Mouse (Mus musculus): ENCODE data around the gene Hlx. TPM values are rescaled to one million over a fixed set of nuclear protein-coding genes. Genes with fewer than 3 reads are reported as not detected.
A peak's percentile ranks its signal among the peaks of the same experiment; 100 is the strongest.

Hlx gene
- total and polyA plus RNA-seq, 3 experiments: 2.4 to 9.6 TPM; not detected in 1

GRCm38 (mm10) chr1:184771891-184772249 is 39.5 kb upstream of the Hlx start:
- H3K4me3 ChIP-seq (ENCODE audit: control insufficient read depth in 1 of 2, insufficient read depth in 1 of 2, low read depth in 2 of 2, low read length in 2 of 2): no peak overlapping the region
- H3K4me1 ChIP-seq (ENCODE audit: control insufficient read depth in 1 of 2, insufficient read depth in 2 of 2, low read length in 2 of 2): no peaks in the 10 kb centered on the region
- no peaks in the 10 kb centered on the region for H3K79me2 ChIP-seq (ENCODE audit: control insufficient read depth, insufficient read depth, low read length, poor library complexity)
- H3K27me3 ChIP-seq (ENCODE audit: control insufficient read depth in 1 of 2, insufficient read depth in 2 of 2, low read length in 2 of 2): no peaks in the 10 kb centered on the region
- H3K9me3 ChIP-seq (replicated peaks; ENCODE audit: insufficient read depth, low read length): no peaks in the 10 kb centered on the region
- no peak overlapping the region for H3K9ac ChIP-seq (ENCODE audit: control insufficient read depth, low read depth, low read length, poor library complexity, severe bottlenecking)
- no peak for DNase-seq (ENCODE audit: low read depth, low spot score)
- TF ChIP-seq GABPA (IDR thresholded peaks at IDR 0.05; ENCODE audit: low read depth, low read length): no peak
- TF ChIP-seq SMC3 (IDR thresholded peaks at IDR 0.05; ENCODE audit: low read depth, low read length): no peak
- TF ChIP-seq KAT2A (conservative IDR thresholded peaks at IDR 0.05; ENCODE audit: low read depth, low read length): no peak
- no peak for TF ChIP-seq HCFC1 (IDR thresholded peaks at IDR 0.05; ENCODE audit: low read depth, low read length)
- no peak for TF ChIP-seq MAZ (IDR thresholded peaks at IDR 0.05; ENCODE audit: low read depth, low read length)
- TF ChIP-seq MYB (IDR thresholded peaks at IDR 0.05; ENCODE audit: low read depth, low read length): no peak
- no peak for TF ChIP-seq CHD1 (IDR thresholded peaks at IDR 0.05; ENCODE audit: low read depth, low read length)
- TF ChIP-seq USF1 (IDR thresholded peaks at IDR 0.05; ENCODE audit: low read depth, low read length): no peak
- no peak for TF ChIP-seq USF2 (IDR thresholded peaks at IDR 0.05; ENCODE audit: borderline replicate concordance in 1 of 2, insufficient read depth in 1 of 2, low read depth in 1 of 2, low read length in 2 of 2)
- TF ChIP-seq MXI1 (IDR thresholded peaks at IDR 0.05; ENCODE audit: low read depth, low read length): no peak
- no peak overlapping the region for H3K27ac ChIP-seq (ENCODE audit: control insufficient read depth, low read depth, low read length)
- no peaks in the 10 kb centered on the region for H3K36me3 ChIP-seq (ENCODE audit: control insufficient read depth in 1 of 2, insufficient read depth in 2 of 2, low read length in 2 of 2)

GRCm38 (mm10) chr1:184771202-184771890 is 38.9 kb upstream of the Hlx start:
- Histone ChIP-seq H3K9me3 (replicated peaks; ENCODE audit: insufficient read depth, low read length) (no peaks in the 10 kb centered on the region), H3K4me3 (ENCODE audit: control insufficient read depth in 1 of 2, insufficient read depth in 1 of 2, low read depth in 2 of 2, low read length in 2 of 2) (no peak overlapping the region), H3K9ac (ENCODE audit: control insufficient read depth, low read depth, low read length, poor library complexity, severe bottlenecking) (no peak overlapping the region), H3K36me3 (ENCODE audit: control insufficient read depth in 1 of 2, insufficient read depth in 2 of 2, low read length in 2 of 2) (no peaks in the 10 kb centered on the region), H3K4me1 (ENCODE audit: control insufficient read depth in 1 of 2, insufficient read depth in 2 of 2, low read length in 2 of 2) (no peaks in the 10 kb centered on the region), H3K27me3 (ENCODE audit: control insufficient read depth in 1 of 2, insufficient read depth in 2 of 2, low read length in 2 of 2) (no peaks in the 10 kb centered on the region), H3K27ac (ENCODE audit: control insufficient read depth, low read depth, low read length) (no peak overlapping the region), H3K79me2 (ENCODE audit: control insufficient read depth, insufficient read depth, low read length, poor library complexity) (no peaks in the 10 kb centered on the region)
- TF ChIP-seq ZNF384 (IDR thresholded peaks at IDR 0.05; ENCODE audit: low read depth, low read length): peak; percentile 83
- TF ChIP-seq USF2 (IDR thresholded peaks at IDR 0.05; ENCODE audit: borderline replicate concordance in 1 of 2, insufficient read depth in 1 of 2, low read depth in 1 of 2, low read length in 2 of 2): no peak
- peak; percentile 48 to 71 (median 52) for TF ChIP-seq CTCF (IDR thresholded peaks at IDR 0.05 in 2 of 3, conservative IDR thresholded peaks at IDR 0.05 in 1 of 3; ENCODE audit: control insufficient read depth in 1 of 3, insufficient read depth in 1 of 3, low read depth in 2 of 3, low read length in 3 of 3, poor library complexity in 1 of 3, severe bottlenecking in 1 of 3)
- TF ChIP-seq GABPA (IDR thresholded peaks at IDR 0.05; ENCODE audit: low read depth, low read length): no peak
- TF ChIP-seq MXI1 (IDR thresholded peaks at IDR 0.05; ENCODE audit: low read depth, low read length): no peak
- TF ChIP-seq SMC3 (IDR thresholded peaks at IDR 0.05; ENCODE audit: low read depth, low read length): peak; percentile 44; the same call in 1 of the 2 replicates
- TF ChIP-seq RAD21 (IDR thresholded peaks at IDR 0.05; ENCODE audit: low read depth, low read length): peak; percentile 34
- DNase-seq (ENCODE audit: low read depth, low spot score): peak; percentile 20

All from MEL (cell line).